Mouse (Mus musculus) liver, adult 2 months (tissue): Measurements from ENCODE around the gene Ppp1r3e. TPM values are rescaled to one million over a fixed set of nuclear protein-coding genes. Genes with fewer than 3 reads are reported as not detected.

Experiments used
- DNase-seq: peaks from one replicate; pipeline ENCODE4 v3.0.0-alpha.2; 2011; ENCODE audit warnings: low read depth, low spot score; ENCODE audit errors: extremely low read depth
- H3K27ac ChIP-seq: fragments of 200-500 bp; replicated peaks from 2 replicates; pipeline ENCODE4 v1.5.1; 2012; ENCODE audit warnings: low read depth, mild to moderate bottlenecking, control low read depth, inconsistent platforms, low read length; ENCODE audit not compliant: insufficient read depth
- H3K27me3 ChIP-seq: fragments of 200-500 bp; 2 replicates; pipeline ENCODE4 v1.6.1; 2012; ENCODE audit warnings: mild to moderate bottlenecking, moderate library complexity, low read length, inconsistent platforms; ENCODE audit not compliant: control insufficient read depth, insufficient read depth
- H3K36me3 ChIP-seq: fragments of 200-500 bp; 2 replicates; pipeline ENCODE4 v1.6.1; 2012; ENCODE audit warnings: low read length, inconsistent platforms; ENCODE audit not compliant: control insufficient read depth, insufficient read depth
- H3K4me1 ChIP-seq: fragments of 200-500 bp; 2 replicates; pipeline ENCODE4 v1.6.1; 2011; ENCODE audit warnings: low read length; ENCODE audit not compliant: control insufficient read depth, insufficient read depth
- H3K4me3 ChIP-seq: fragments of 200-500 bp; 2 replicates; pipeline ENCODE4 v1.5.1; 2011; ENCODE audit warnings: low read depth, mild to moderate bottlenecking, control low read depth, low read length, moderate library complexity; ENCODE audit not compliant: insufficient read depth
- H3K79me2 ChIP-seq: fragments of 200-500 bp; 2 replicates; pipeline ENCODE4 v1.6.1; 2012; ENCODE audit warnings: inconsistent platforms, mild to moderate bottlenecking, low read length, moderate library complexity; ENCODE audit not compliant: control insufficient read depth, insufficient read depth
- H3K9ac ChIP-seq: fragments of 200-500 bp; 2 replicates; pipeline ENCODE4 v1.6.1; 2012; ENCODE audit warnings: low read depth, mild to moderate bottlenecking, control low read depth, inconsistent platforms, low read length
- CTCF ChIP-seq: fragments of 200-500 bp; IDR thresholded peaks from 2 replicates; pipeline ENCODE4 v1.5.1; 2011; ENCODE audit warnings: low read depth, low read length, control low read depth
- POLR2A ChIP-seq: fragments of 200-500 bp; IDR thresholded peaks from 2 replicates; pipeline ENCODE4 v1.6.1; 2011; ENCODE audit warnings: low read length, control low read depth; ENCODE audit not compliant: insufficient read depth; ENCODE audit errors: extremely low read depth
- WGBS: fragments of 180-500 bp; shearing (Covaris S2); methylation state at CpG from one replicate; pipeline ENCODE4 v1.1.7; 2018; 5-methylcytosine and 5-hydroxymethylcytosine counted together
- polyA plus RNA-seq: library from polyadenylated mRNA; depleted of rRNA; stranded (reverse); fragments of >200 nt; gene quantifications from 2 replicates; pipeline ENCODE4 v1.2.3, GENCODE M21; 2012; rRNA removed
- total RNA-seq: library from RNA; depleted of rRNA; stranded (reverse); fragments of >200 nt; gene quantifications from 2 replicates; pipeline ENCODE4 v1.2.3, GENCODE M21; 2014; rRNA removed

The Ppp1r3e gene
- total RNA-seq: 4.9 and 6.4 TPM in 2 replicates
- polyA plus RNA-seq: 7.5 and 8.7 TPM in 2 replicates

- DNase-seq: peak; percentile 72
- Histone ChIP-seq H3K9ac (peak within 1 kb of the TSS; percentile 86), H3K36me3 (no peaks in the 10 kb centered on the region), H3K79me2 (no peaks in the 10 kb centered on the region), H3K4me3 (peak within 1 kb of the TSS; percentile 71), H3K27ac (peak within 1 kb of the TSS; percentile 89), H3K4me1 (peaks cover 4% of the 10 kb centered on the region; the same call in 1 of the 2 replicates), H3K27me3 (no peaks in the 10 kb centered on the region)
- TF ChIP-seq CTCF (no peak), POLR2A (peak; percentile 30; the same call in 1 of the 2 replicates)
- WGBS: under 1% methylated on average over 61 of the region's 61 CpGs
Observed at GRCm38 (mm10) chr14:54877048-54877715, at the start of gene Ppp1r3e. Ppp1r3e (minus strand) TSS chr14:54877550.

- 2% methylated on average over 57 of the region's 58 CpGs for WGBS
- no peaks in the 10 kb centered on the region for H3K4me1 ChIP-seq
- no peaks in the 10 kb centered on the region for H3K79me2 ChIP-seq
- no peaks in the 10 kb centered on the region for H3K36me3 ChIP-seq
- DNase-seq: no peak
- TF ChIP-seq POLR2A: no peak
- no peak for TF ChIP-seq CTCF
- peak overlapping the region; percentile 20; the same call in 1 of the 2 replicates for H3K4me3 ChIP-seq
- peaks cover 16% of the 10 kb centered on the region for H3K27me3 ChIP-seq
- no peak overlapping the region for H3K27ac ChIP-seq
- peak overlapping the region; percentile 40; the same call in 1 of the 2 replicates for H3K9ac ChIP-seq
Observed at GRCm38 (mm10) chr14:54926401-54927158, 49.2 kb upstream of the Ppp1r3e start.

DNA sequence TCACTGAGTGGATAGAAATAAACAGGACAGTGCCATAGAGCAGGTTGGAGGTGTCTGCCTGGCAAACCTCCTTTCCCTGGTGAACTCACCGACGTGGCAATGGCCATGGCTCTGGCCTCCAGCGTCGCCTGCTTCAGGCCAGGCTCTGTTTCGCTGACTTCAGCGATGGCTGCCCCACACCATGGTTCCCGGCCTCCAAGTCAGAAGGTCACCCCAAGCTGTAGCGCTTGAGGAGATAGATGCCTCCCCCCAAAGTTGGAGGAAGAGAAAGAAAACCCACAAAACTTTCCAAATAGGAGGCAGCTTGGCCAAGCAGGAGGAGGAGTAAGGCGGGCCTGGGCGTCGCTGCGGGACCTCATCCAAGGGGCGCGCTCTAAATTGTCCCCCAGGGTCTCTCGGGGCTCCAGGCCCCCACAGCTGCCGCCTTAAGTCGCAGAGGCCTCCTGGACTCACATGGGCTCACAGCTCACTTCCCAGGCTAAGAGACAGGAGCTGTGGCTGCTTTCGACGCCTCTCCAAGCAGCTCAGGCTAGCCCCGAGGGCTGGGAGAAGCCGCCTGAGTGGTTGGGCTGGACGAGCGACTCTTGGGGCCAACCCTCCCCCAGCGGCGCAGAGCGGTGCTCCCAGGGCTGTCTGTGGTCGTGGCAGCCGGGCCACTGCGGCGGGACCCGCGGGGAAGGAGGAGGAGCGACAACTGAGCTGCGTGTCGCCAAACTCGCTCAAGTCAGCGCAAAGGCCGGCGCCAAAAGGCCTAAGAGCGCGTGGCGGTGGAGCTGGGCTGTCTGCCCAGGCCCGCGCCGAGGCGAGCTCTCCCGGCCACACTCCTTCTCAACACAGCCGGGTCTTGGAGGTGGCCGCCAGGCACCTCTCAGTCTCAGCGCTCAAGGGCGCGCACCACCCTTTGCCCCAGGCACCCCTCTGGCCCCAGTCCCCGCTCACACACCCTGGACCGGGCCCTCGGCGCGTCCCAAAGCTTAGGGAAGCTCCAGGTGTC lies 48.3 kb upstream of the Ppp1r3e start, which contains the start of gene Efs:
TSS of gene Efs (minus strand) at position 778 of the 994 bp plus-strand sequence.
- H3K27me3 ChIP-seq: peaks cover 16% of the 10 kb centered on the region
- H3K4me3 ChIP-seq: peak within 1 kb of the TSS; percentile 31; the same call in 1 of the 2 replicates
- H3K9ac ChIP-seq: peak within 1 kb of the TSS; percentile 40; the same call in 1 of the 2 replicates
- no peaks in the 10 kb centered on the region for H3K36me3 ChIP-seq
- 7% methylated on average over 57 of the region's 57 CpGs for WGBS
- H3K27ac ChIP-seq: no peak within 1 kb of the TSS
- TF ChIP-seq POLR2A (no peak), CTCF (no peak)
- no peaks in the 10 kb centered on the region for H3K4me1 ChIP-seq
- H3K79me2 ChIP-seq: no peaks in the 10 kb centered on the region
- no peak for DNase-seq

GRCm38 (mm10) chr14:54924641-54925348 lies 47.4 kb upstream of the Ppp1r3e start:
- Histone ChIP-seq H3K9ac (no peak overlapping the region), H3K4me3 (no peak overlapping the region), H3K27ac (no peak overlapping the region), H3K79me2 (no peaks in the 10 kb centered on the region), H3K4me1 (no peaks in the 10 kb centered on the region), H3K36me3 (no peaks in the 10 kb centered on the region), H3K27me3 (peaks cover 16% of the 10 kb centered on the region)
- 52% methylated on average over 7 of the region's 7 CpGs for WGBS
- TF ChIP-seq CTCF (no peak), POLR2A (no peak)
- no peak for DNase-seq

GRCm38 (mm10) chr14:54920076-54920685 lies 42.8 kb upstream of the Ppp1r3e start:
- H3K36me3 ChIP-seq: no peaks in the 10 kb centered on the region
- no peaks in the 10 kb centered on the region for H3K4me1 ChIP-seq
- H3K9ac ChIP-seq: no peak overlapping the region
- H3K79me2 ChIP-seq: no peaks in the 10 kb centered on the region
- TF ChIP-seq CTCF: no peak
- TF ChIP-seq POLR2A: no peak
- H3K27ac ChIP-seq: no peak overlapping the region
- WGBS: 86% methylated on average over 16 of the region's 16 CpGs
- H3K27me3 ChIP-seq: no peaks in the 10 kb centered on the region
- no peak overlapping the region for H3K4me3 ChIP-seq
- no peak for DNase-seq
